Mouse (Mus musculus) spleen, adult 2 months (tissue): ENCODE results near the gene Cd200r1. TPM values are rescaled to one million over a fixed set of nuclear protein-coding genes. Genes with fewer than 3 reads are reported as not detected.

ENCODE experiments used
- DNase-seq, 2 experiments: peaks; one replicate each; pipeline versions ENCODE4 v3.0.0 to v3.0.0-alpha.2; 2012 to 2021; ENCODE audit warnings: low spot score in 2 of 2, low read depth in 1 of 2
- H3K27ac ChIP-seq: fragments of 200-500 bp; 2 replicates; pipeline ENCODE4 v1.5.1; 2012; ENCODE audit warnings: low read length, inconsistent platforms; ENCODE audit not compliant: insufficient read depth
- H3K27me3 ChIP-seq: fragments of 200-500 bp; 2 replicates; pipeline ENCODE4 v1.6.1; 2012; ENCODE audit warnings: mild to moderate bottlenecking, moderate library complexity, low read length, inconsistent platforms; ENCODE audit not compliant: control insufficient read depth, insufficient read depth
- H3K36me3 ChIP-seq: fragments of 200-500 bp; 2 replicates; pipeline ENCODE4 v1.6.1; 2012; ENCODE audit warnings: mild to moderate bottlenecking, low read length, inconsistent platforms; ENCODE audit not compliant: control insufficient read depth, insufficient read depth
- H3K4me1 ChIP-seq: fragments of 200-500 bp; 2 replicates; pipeline ENCODE4 v1.6.1; 2011; ENCODE audit warnings: inconsistent platforms; ENCODE audit not compliant: control insufficient read depth, insufficient read depth, insufficient read length
- H3K4me3 ChIP-seq: fragments of 200-500 bp; 2 replicates; pipeline ENCODE4 v1.5.1; 2011; ENCODE audit warnings: mild to moderate bottlenecking, inconsistent platforms; ENCODE audit not compliant: insufficient read depth, insufficient read length; ENCODE audit errors: extremely low read depth
- CTCF ChIP-seq: fragments of 200-500 bp; IDR thresholded peaks from 2 replicates; pipeline ENCODE4 v1.5.1; 2011; ENCODE audit warnings: mild to moderate bottlenecking, inconsistent platforms; ENCODE audit not compliant: insufficient read depth, insufficient read length, insufficient replicate concordance; ENCODE audit errors: extremely low read depth
- POLR2A ChIP-seq: fragments of 200-500 bp; IDR thresholded peaks from 2 replicates; pipeline ENCODE4 v1.6.1; 2011; ENCODE audit warnings: low read depth, low read length, inconsistent platforms
- WGBS: fragments of 180-500 bp; shearing (Covaris S2); methylation state at CpG from one replicate; pipeline ENCODE4 v1.1.7; 2018; 5-methylcytosine and 5-hydroxymethylcytosine counted together
- polyA plus RNA-seq: library from polyadenylated mRNA; depleted of rRNA; stranded (reverse); fragments of >200 nt; gene quantifications from 2 replicates; pipeline ENCODE4 v1.2.3, GENCODE M21; 2012

Gene Cd200r1
- polyA plus RNA-seq, 1 experiment = 1.8 TPM

DNA sequence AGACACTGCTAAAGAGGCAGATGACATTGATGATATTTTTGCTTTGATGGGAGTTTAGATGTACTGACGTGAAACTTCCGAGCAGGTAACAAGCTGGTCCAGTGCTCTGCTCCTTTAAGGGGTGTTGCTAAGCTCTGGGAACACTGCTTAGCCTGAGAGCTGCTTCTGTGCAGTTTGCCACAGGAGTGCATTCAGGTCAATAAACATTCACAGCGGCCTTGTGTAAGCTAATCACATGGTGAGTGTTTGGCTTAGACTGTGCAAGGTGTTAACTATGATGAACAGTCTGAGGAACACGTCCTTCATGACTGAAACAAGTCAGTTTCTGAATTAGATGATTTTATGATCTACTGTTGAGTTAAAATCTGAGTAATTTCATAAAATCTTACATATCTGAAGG, 29.4 kb upstream of the Cd200r1 start:
- Histone ChIP-seq H3K36me3 (peaks cover 34% of the 10 kb centered on the region), H3K27ac (no peak overlapping the region), H3K4me1 (no peaks in the 10 kb centered on the region), H3K27me3 (no peaks in the 10 kb centered on the region), H3K4me3 (no peak overlapping the region)
- 86% methylated on average over 4 of the region's 4 CpGs for WGBS
- no peak for TF ChIP-seq CTCF
- no peak for TF ChIP-seq POLR2A
- no peak for DNase-seq

DNA sequence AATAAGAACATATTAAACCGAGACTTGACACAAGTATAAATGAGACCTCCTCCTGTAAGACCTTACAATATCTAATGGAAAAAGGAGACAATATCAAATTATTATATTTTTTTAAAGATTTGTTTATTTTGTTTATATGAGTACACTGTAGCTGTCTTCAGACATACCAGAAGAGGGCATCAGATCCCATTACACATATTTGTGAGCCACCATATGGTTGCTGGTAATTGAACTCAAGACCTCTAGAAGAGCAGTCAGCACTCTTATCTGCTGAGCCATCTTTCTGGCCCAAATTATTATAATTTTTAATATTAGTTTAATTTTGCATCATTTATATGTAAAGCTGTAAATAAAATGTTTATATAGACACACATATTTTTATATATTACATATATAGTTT, 22.8 kb upstream of the Cd200r1 start:
- H3K4me3 ChIP-seq = no peak overlapping the region
- peaks cover 10% of the 10 kb centered on the region for H3K36me3 ChIP-seq
- DNase-seq = no peak
- TF ChIP-seq CTCF (no peak), POLR2A (no peak)
- no peak overlapping the region for H3K27ac ChIP-seq
- WGBS = 90% methylated on average over 1 of the region's 1 CpGs
- H3K27me3 ChIP-seq = no peaks in the 10 kb centered on the region
- H3K4me1 ChIP-seq = no peaks in the 10 kb centered on the region

DNA sequence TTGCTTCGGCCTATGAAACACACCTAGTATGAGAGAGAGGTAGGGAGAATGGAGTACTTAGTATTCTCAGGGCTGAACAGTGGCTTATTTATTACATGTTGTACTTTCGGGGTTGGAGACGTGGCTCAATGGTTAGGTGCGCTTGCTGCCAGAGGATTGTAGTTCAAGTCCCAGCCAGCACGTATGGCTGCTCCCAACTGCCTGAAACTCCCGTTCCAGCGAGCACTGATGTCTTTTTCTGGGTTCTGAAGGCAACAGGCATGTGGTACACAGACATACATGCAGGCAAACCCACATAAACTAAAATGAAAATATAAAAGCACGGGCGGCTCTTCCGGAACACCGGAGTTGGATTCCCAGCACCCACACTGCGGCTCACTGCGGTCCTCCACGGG, 20.1 kb upstream of the Cd200r1 start:
- DNase-seq = no peak
- H3K36me3 ChIP-seq = peaks cover 1% of the 10 kb centered on the region; the same call in 1 of the 2 replicates
- no peaks in the 10 kb centered on the region for H3K27me3 ChIP-seq
- 6% methylated on average over 14 of the region's 14 CpGs for WGBS
- no peaks in the 10 kb centered on the region for H3K4me1 ChIP-seq
- peak overlapping the region; percentile 82 for H3K4me3 ChIP-seq
- peak overlapping the region; percentile 90 for H3K27ac ChIP-seq
- TF ChIP-seq CTCF (no peak), POLR2A (no peak)

DNA sequence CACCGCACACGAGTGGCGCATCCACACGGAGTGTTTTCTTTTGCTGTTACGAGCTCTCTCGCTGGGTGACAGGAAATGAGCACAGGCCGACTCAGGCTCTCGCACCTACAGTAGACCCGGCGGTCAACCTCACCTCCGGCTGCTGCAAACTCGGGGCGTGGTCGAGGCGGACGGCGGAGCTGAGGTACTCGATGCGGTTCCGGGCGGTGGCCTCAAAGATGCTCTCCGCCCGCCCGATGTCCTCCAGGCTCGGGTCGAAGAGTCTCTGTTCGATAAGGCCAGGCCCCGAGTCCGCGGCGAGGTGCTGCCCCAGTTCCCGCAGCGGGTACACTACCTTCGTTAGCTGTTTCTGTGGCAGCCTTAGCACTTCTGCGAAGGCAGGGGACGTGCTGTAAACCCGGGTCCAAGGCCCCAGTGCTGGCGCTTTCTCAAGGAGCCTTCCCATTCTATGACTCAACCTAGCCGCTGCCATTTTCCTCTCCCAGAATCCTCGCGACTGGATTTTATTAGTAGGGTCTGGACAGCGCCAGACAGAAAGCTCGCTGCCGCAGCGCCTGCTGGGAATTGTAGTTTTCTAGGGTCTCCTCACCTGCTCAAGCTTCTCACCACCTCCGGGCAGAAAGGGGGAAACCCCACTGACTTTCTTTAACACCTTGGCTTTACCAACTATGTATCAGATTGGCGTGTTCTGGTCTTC, 19.5 kb upstream of the Cd200r1 start, which contains the start of gene Gtpbp8:
TSS of gene Gtpbp8 (minus strand) at position 498 of the 697 bp plus-strand sequence.
- no peak for TF ChIP-seq CTCF
- TF ChIP-seq POLR2A = peak; percentile 19
- peak; percentile 60 to 85 for DNase-seq
- H3K27me3 ChIP-seq = no peaks in the 10 kb centered on the region
- H3K4me3 ChIP-seq = peak within 1 kb of the TSS; percentile 82
- H3K4me1 ChIP-seq = no peaks in the 10 kb centered on the region
- H3K36me3 ChIP-seq = no peaks in the 10 kb centered on the region; the same call in 1 of the 2 replicates
- H3K27ac ChIP-seq = peak within 1 kb of the TSS; percentile 90
- 1% methylated on average over 47 of the region's 47 CpGs for WGBS

DNA sequence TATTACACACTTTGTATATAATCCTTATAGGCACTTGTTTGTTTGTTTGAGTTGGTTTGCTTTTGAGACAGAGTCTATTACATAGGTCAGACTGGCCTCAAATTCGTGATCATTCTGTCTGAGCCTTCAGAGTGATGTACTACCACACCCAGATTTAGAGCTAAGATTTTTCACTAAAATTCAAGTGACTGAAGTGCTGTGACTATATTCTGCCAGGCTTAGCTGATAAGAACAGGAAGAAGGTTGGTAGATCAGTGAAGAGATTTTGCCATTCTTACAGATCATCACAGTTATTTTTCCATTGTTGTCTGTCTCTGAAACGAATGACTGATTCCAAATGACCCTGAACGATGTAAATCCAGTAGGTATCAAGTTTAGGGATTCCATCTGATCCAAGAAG, 17.5 kb upstream of the Cd200r1 start:
- Histone ChIP-seq H3K4me3 (no peak overlapping the region), H3K36me3 (no peaks in the 10 kb centered on the region; the same call in 1 of the 2 replicates), H3K27me3 (no peaks in the 10 kb centered on the region), H3K4me1 (no peaks in the 10 kb centered on the region), H3K27ac (no peak overlapping the region)
- no peak for DNase-seq
- 38% methylated on average over 3 of the region's 3 CpGs for WGBS
- TF ChIP-seq POLR2A (no peak), CTCF (no peak)

DNA sequence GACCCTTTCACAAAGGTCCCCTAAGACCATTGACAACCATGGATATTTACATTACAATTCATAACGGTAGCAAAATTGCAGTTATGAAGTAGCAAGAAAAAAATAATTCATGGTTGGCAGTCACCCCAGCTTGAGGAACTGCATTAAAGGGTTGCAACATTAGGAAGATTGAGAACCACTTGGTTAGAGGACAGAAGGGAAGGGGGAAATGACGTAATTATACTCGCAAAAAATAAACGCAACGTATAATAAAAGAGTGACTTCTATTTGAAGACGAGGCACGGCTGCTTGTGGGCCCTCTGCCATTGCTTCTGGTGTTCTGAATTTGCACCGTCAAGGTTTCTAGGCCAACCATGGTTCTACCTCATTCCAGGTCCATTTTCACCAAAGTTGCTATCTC, 7.8 kb upstream of the Cd200r1 start:
- H3K4me1 ChIP-seq = no peaks in the 10 kb centered on the region
- H3K27ac ChIP-seq = no peak overlapping the region
- 54% methylated on average over 8 of the region's 8 CpGs for WGBS
- DNase-seq = no peak
- TF ChIP-seq CTCF (no peak), POLR2A (no peak)
- H3K36me3 ChIP-seq = no peaks in the 10 kb centered on the region
- H3K4me3 ChIP-seq = no peak overlapping the region
- H3K27me3 ChIP-seq = no peaks in the 10 kb centered on the region

DNA sequence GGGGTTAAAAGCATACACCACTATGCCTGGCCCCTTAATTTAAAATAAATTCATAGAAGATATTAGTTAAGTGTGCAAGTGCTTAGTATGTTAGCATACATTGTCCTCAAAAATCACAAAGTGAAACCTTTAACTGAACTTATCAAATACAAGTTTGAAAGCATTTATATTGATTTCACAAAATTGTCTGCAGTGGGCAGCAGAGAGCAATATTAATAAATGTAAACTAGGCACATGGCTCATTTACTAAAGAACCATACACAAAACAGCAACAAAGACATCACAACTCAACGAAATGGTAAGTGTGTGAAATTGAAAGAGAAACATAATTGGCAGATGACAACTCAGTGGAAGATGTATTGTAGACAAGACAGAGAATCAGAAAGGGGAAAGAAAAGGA, 3.7 kb upstream of the Cd200r1 start:
- Histone ChIP-seq H3K4me3 (no peak overlapping the region), H3K36me3 (no peaks in the 10 kb centered on the region), H3K27ac (no peak overlapping the region), H3K27me3 (no peaks in the 10 kb centered on the region), H3K4me1 (no peaks in the 10 kb centered on the region)
- TF ChIP-seq CTCF (no peak), POLR2A (no peak)
- 5% methylated on average over 1 of the region's 1 CpGs for WGBS
- DNase-seq = no peak
